ENCODE assay signal across 11 mouse cellular contexts in genomic region chr1:171469678-171470077, GRCm38 (mm10). TPM values are rescaled to one million over a fixed set of nuclear protein-coding genes. Genes with fewer than 3 reads are reported as not detected.
DNase-seq lines count a peak whose midpoint lies in the region; ATAC-seq and TF ChIP-seq lines count a peak whose summit lies in the region.
"Had no signal": no experiment of that assay in that cellular context is flagged by ENCODE, and none has a peak within 500 bp of the region (broad histone marks: within the 10 kb centered on the region; RNA-seq: fewer than 3 reads in every experiment).

No protein-coding gene starts in this region.

- H3K36me3 ChIP-seq in heart, embryonic 12.5 days: 0 out of 2 replicates have a peak, but pooled peaks cover 3% of the 10 kb centered on the region
- H3K36me3 ChIP-seq in hindbrain, embryonic 14.5 days (replicated peaks; ENCODE audit: control insufficient read depth, insufficient read depth): no peaks in the 10 kb centered on the region
- H3K36me3 ChIP-seq in hindbrain, embryonic 12.5 days: no peaks in the 10 kb centered on the region
- H3K36me3 ChIP-seq: limb, embryonic 12.5 days; midbrain, embryonic 12.5 days had no signal

- TF ChIP-seq CTCF in embryonic fibroblast, embryonic 13.5 days (IDR thresholded peaks at IDR 0.05; ENCODE audit: borderline replicate concordance, insufficient read depth, low read length): no peak

- DNase-seq in heart, adult 9 months (ENCODE audit: low spot score in 2 of 2): no peak
- DNase-seq in hindbrain, embryonic 14.5 days (ENCODE audit: low spot score): peak; percentile 18
- no peak for DNase-seq in retina, postnatal 1 day
- no peak for DNase-seq in thymus, adult 18-20 months

- no peak for ATAC-seq in heart, embryonic 12.5 days (ENCODE audit: insufficient number of reproducible peaks, low FRiP score)
- no peak for ATAC-seq in hindbrain, embryonic 14.5 days (ENCODE audit: low FRiP score)
- no peak for ATAC-seq in hindbrain, embryonic 12.5 days (ENCODE audit: low FRiP score)
- ATAC-seq: forebrain, embryonic 14.5 days; liver, postnatal 0 days had no signal

- H3K9me3 ChIP-seq in heart, embryonic 12.5 days (replicated peaks): no peaks in the 10 kb centered on the region
- no peaks in the 10 kb centered on the region for H3K9me3 ChIP-seq in hindbrain, embryonic 14.5 days (ENCODE audit: control insufficient read depth, low read length)
- no peaks in the 10 kb centered on the region for H3K9me3 ChIP-seq in hindbrain, embryonic 12.5 days (replicated peaks)
- H3K9me3 ChIP-seq: limb, embryonic 12.5 days; midbrain, embryonic 12.5 days had no signal

- no peak overlapping the region for H3K9ac ChIP-seq in heart, embryonic 12.5 days
- H3K9ac ChIP-seq in hindbrain, embryonic 14.5 days: no peak overlapping the region
- no peak overlapping the region for H3K9ac ChIP-seq in hindbrain, embryonic 12.5 days
- H3K9ac ChIP-seq: limb, embryonic 12.5 days; liver, postnatal 0 days; midbrain, embryonic 12.5 days had no signal

- H3K4me2 ChIP-seq in heart, embryonic 12.5 days: peak overlapping the region; percentile 47; the same call in 1 of the 2 replicates
- no peak overlapping the region for H3K4me2 ChIP-seq in hindbrain, embryonic 14.5 days (replicated peaks)
- no peak overlapping the region for H3K4me2 ChIP-seq in hindbrain, embryonic 12.5 days (replicated peaks)
- H3K4me2 ChIP-seq: limb, embryonic 12.5 days; midbrain, embryonic 12.5 days had no signal

- TF ChIP-seq POLR2A in embryonic fibroblast, embryonic 13.5 days (IDR thresholded peaks at IDR 0.05; ENCODE audit: low read depth, low read length): no peak

- H3K4me1 ChIP-seq in heart, embryonic 12.5 days (replicated peaks): peaks cover 15% of the 10 kb centered on the region
- H3K4me1 ChIP-seq in hindbrain, embryonic 14.5 days (replicated peaks; ENCODE audit: control insufficient read depth, insufficient read depth, low read length): no peaks in the 10 kb centered on the region
- H3K4me1 ChIP-seq in hindbrain, embryonic 12.5 days: no peaks in the 10 kb centered on the region
- H3K4me1 ChIP-seq in embryonic fibroblast, embryonic 13.5 days (ENCODE audit: control insufficient read depth, insufficient read depth, low read length): 0 out of 2 replicates have a peak, but pooled peaks cover 2% of the 10 kb centered on the region
- H3K4me1 ChIP-seq: limb, embryonic 12.5 days; midbrain, embryonic 12.5 days had no signal

- no peaks in the 10 kb centered on the region for H3K27me3 ChIP-seq in heart, embryonic 12.5 days (replicated peaks)
- H3K27me3 ChIP-seq in hindbrain, embryonic 14.5 days (ENCODE audit: control insufficient read depth, insufficient read depth, low read length): no peaks in the 10 kb centered on the region
- H3K27me3 ChIP-seq in hindbrain, embryonic 12.5 days: no peaks in the 10 kb centered on the region
- H3K27me3 ChIP-seq: midbrain, embryonic 12.5 days had no signal

- WGBS in heart, embryonic 12.5 days: 50% methylated on average over 3 of the region's 3 CpGs
- 92% methylated on average over 3 of the region's 3 CpGs for WGBS in hindbrain, embryonic 14.5 days
- 92% methylated on average over 3 of the region's 3 CpGs for WGBS in hindbrain, embryonic 12.5 days

- no peak overlapping the region for H3K4me3 ChIP-seq in heart, embryonic 12.5 days
- no peak overlapping the region for H3K4me3 ChIP-seq in hindbrain, embryonic 14.5 days (replicated peaks; ENCODE audit: low read length)
- H3K4me3 ChIP-seq in hindbrain, embryonic 12.5 days: no peak overlapping the region
- no peak overlapping the region for H3K4me3 ChIP-seq in embryonic fibroblast, embryonic 13.5 days (ENCODE audit: insufficient read depth, low read length)
- H3K4me3 ChIP-seq: limb, embryonic 12.5 days; midbrain, embryonic 12.5 days had no signal

- no peak overlapping the region; the same call in 1 of the 2 replicates for H3K27ac ChIP-seq in heart, embryonic 12.5 days (ENCODE audit: poor library complexity, severe bottlenecking)
- H3K27ac ChIP-seq in hindbrain, embryonic 14.5 days: no peak overlapping the region
- H3K27ac ChIP-seq in hindbrain, embryonic 12.5 days: no peak overlapping the region
- H3K27ac ChIP-seq in embryonic fibroblast, embryonic 13.5 days (ENCODE audit: insufficient read depth, low read length): peak overlapping the region; percentile 55
- H3K27ac ChIP-seq: limb, embryonic 12.5 days; midbrain, embryonic 12.5 days had no signal

RNA-seq across cellular contexts. Expression of gene F11r, which starts 32.3 kb away (rescaled TPM):
- polyA plus RNA-seq in heart, embryonic 12.5 days (2016; fragmentation: Nextera tagmentation; extraction: Ambion mirVana): 70.7 and 71.0 TPM in 2 replicates
- 12.8 and 14.0 TPM in 2 replicates for polyA plus RNA-seq in hindbrain, embryonic 14.5 days (2014; fragmentation: Nextera tagmentation; extraction: Ambion mirVana)
- 14.5 and 18.6 TPM in 2 replicates for polyA plus RNA-seq in hindbrain, embryonic 12.5 days (2016; fragmentation: Nextera tagmentation; extraction: Ambion mirVana)
- polyA plus RNA-seq in embryonic fibroblast, embryonic 13.5 days (2011; ENCODE audit: insufficient read length, low read depth, missing spikeins): 7.4 and 9.4 TPM in 2 replicates

RNA-seq across cellular contexts. Expression of gene Alyref2, which starts 33.6 kb away (rescaled TPM):
- 12.4 and 13.3 TPM in 2 replicates for polyA plus RNA-seq in heart, embryonic 12.5 days (2016; fragmentation: Nextera tagmentation; extraction: Ambion mirVana)
- polyA plus RNA-seq in hindbrain, embryonic 14.5 days (2014; fragmentation: Nextera tagmentation; extraction: Ambion mirVana): 23.0 and 29.8 TPM in 2 replicates
- polyA plus RNA-seq in hindbrain, embryonic 12.5 days (2016; fragmentation: Nextera tagmentation; extraction: Ambion mirVana): 21.0 and 26.1 TPM in 2 replicates
- 4.0 and 6.1 TPM in 2 replicates for polyA plus RNA-seq in embryonic fibroblast, embryonic 13.5 days (2011; ENCODE audit: insufficient read length, low read depth, missing spikeins)

RNA-seq across cellular contexts. Expression of gene Tstd1, which starts 51.0 kb away (rescaled TPM):
- polyA plus RNA-seq in heart, embryonic 12.5 days (2016; fragmentation: Nextera tagmentation; extraction: Ambion mirVana): 1.9 and 3.6 TPM in 2 replicates
- 2.4 and 3.1 TPM in 2 replicates for polyA plus RNA-seq in hindbrain, embryonic 14.5 days (2014; fragmentation: Nextera tagmentation; extraction: Ambion mirVana)
- 8.1 and 9.4 TPM in 2 replicates for polyA plus RNA-seq in hindbrain, embryonic 12.5 days (2016; fragmentation: Nextera tagmentation; extraction: Ambion mirVana)
- polyA plus RNA-seq in embryonic fibroblast, embryonic 13.5 days (2011; ENCODE audit: insufficient read length, low read depth, missing spikeins): 1.9 TPM in 1 of 2 replicates, not detected in the other

RNA-seq across cellular contexts. Expression of gene Usf1, which starts 58.6 kb away (rescaled TPM):
- polyA plus RNA-seq in heart, embryonic 12.5 days (2016; fragmentation: Nextera tagmentation; extraction: Ambion mirVana): 62.7 and 65.1 TPM in 2 replicates
- 166 and 175 TPM in 2 replicates for polyA plus RNA-seq in hindbrain, embryonic 14.5 days (2014; fragmentation: Nextera tagmentation; extraction: Ambion mirVana)
- 175 and 182 TPM in 2 replicates for polyA plus RNA-seq in hindbrain, embryonic 12.5 days (2016; fragmentation: Nextera tagmentation; extraction: Ambion mirVana)
- 28.3 and 37.3 TPM in 2 replicates for polyA plus RNA-seq in embryonic fibroblast, embryonic 13.5 days (2011; ENCODE audit: insufficient read length, low read depth, missing spikeins)
